Mouse (Mus musculus): Measurements from ENCODE around the gene Il17ra.
A peak's percentile ranks its signal among the peaks of the same experiment; 100 is the strongest.

DNA sequence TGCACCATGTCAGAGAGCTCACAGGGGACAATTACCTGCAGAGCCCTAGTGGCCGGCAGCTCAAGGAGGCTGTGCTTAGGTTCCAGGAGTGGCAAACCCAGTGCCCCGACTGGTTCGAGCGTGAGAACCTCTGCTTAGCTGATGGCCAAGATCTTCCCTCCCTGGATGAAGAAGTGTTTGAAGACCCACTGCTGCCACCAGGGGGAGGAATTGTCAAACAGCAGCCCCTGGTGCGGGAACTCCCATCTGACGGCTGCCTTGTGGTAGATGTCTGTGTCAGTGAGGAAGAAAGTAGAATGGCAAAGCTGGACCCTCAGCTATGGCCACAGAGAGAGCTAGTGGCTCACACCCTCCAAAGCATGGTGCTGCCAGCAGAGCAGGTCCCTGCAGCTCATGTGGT is 18.5 kb downstream of the Il17ra start:
- TF ChIP-seq USF1 (IDR thresholded peaks at IDR 0.05; ENCODE audit: low read depth) (no peak), CTCF (IDR thresholded peaks at IDR 0.05; ENCODE audit: control insufficient read depth, insufficient read depth, insufficient read length) (peak; percentile 18)

Measured in C2C12 (cell line).